Mouse (Mus musculus) forebrain, embryonic 12.5 days (tissue): ENCODE data around the gene Dlx5. TPM values are rescaled to one million over a fixed set of nuclear protein-coding genes. Genes with fewer than 3 reads are reported as not detected.

Source experiments
- polyA plus RNA-seq: library from polyadenylated mRNA; unstranded; fragments of >200 nt; fragmentation: Nextera tagmentation; extraction: Ambion mirVana; gene quantifications from 2 replicates; pipeline ENCODE4 v1.2.1, GENCODE M21; 2016

The Dlx5 gene
- polyA plus RNA-seq, 1 experiment from 2014 or later = 68.0 TPM

Other genes starting within 250 kb of the Dlx5 start
- gene Dlx6, start 18.8 kb downstream of the Dlx5 start, polyA plus RNA-seq = 10.1 and 15.7 TPM in 2 replicates
- gene Sdhaf3, start 73.9 kb upstream of the Dlx5 start, polyA plus RNA-seq = 6.2 and 7.0 TPM in 2 replicates